Mouse (Mus musculus) limb, embryonic 13.5 days (tissue): ENCODE results near the gene Arpp21. TPM values are rescaled to one million over a fixed set of nuclear protein-coding genes. Genes with fewer than 3 reads are reported as not detected.

Source experiments
- ATAC-seq: fragments of 200-750 bp; cut with Nextera tagmentation; 2 replicates; pipeline ENCODE4 v1.8.0; 2017; ENCODE audit warnings: low read depth, moderate number of reproducible peaks, moderate TSS enrichment; ENCODE audit not compliant: low FRiP score
- H3K27ac ChIP-seq: fragments of 300-500 bp; sonication (generic); 2 replicates; pipeline ENCODE4 v1.5.1; 2015; ENCODE audit warnings: inconsistent platforms, mild to moderate bottlenecking, moderate library complexity
- H3K27me3 ChIP-seq: fragments of 300-500 bp; sonication (generic); 2 replicates; pipeline ENCODE4 v1.6.1; 2015; ENCODE audit warnings: mild to moderate bottlenecking, inconsistent platforms
- H3K36me3 ChIP-seq: fragments of 300-500 bp; sonication (generic); 2 replicates; pipeline ENCODE4 v1.6.1; 2015; ENCODE audit warnings: inconsistent platforms, mild to moderate bottlenecking, moderate library complexity
- H3K4me1 ChIP-seq: fragments of 300-500 bp; sonication (generic); 2 replicates; pipeline ENCODE4 v1.6.1; 2015; ENCODE audit warnings: inconsistent platforms
- H3K4me2 ChIP-seq: fragments of 300-500 bp; sonication (generic); replicated peaks from 2 replicates; pipeline ENCODE4 v1.6.1; 2015; ENCODE audit warnings: inconsistent platforms, mild to moderate bottlenecking, moderate library complexity
- H3K4me3 ChIP-seq: fragments of 300-500 bp; sonication (generic); 2 replicates; pipeline ENCODE4 v1.5.1; 2015; ENCODE audit warnings: moderate library complexity, mild to moderate bottlenecking, inconsistent platforms
- H3K9ac ChIP-seq: fragments of 300-500 bp; sonication (generic); 2 replicates; pipeline ENCODE4 v1.6.1; 2015; ENCODE audit warnings: mild to moderate bottlenecking, inconsistent platforms
- H3K9me3 ChIP-seq: fragments of 300-500 bp; sonication (generic); 2 replicates; pipeline ENCODE4 v1.6.1; 2016; ENCODE audit warnings: inconsistent platforms
- WGBS: fragments of 180-500 bp; shearing (Covaris S2); methylation state at CpG from one replicate; pipeline ENCODE4 v1.1.7; 2015; 5-methylcytosine and 5-hydroxymethylcytosine counted together
- polyA plus RNA-seq: library from polyadenylated mRNA; unstranded; fragments of >200 nt; fragmentation: Nextera tagmentation; extraction: Ambion mirVana; gene quantifications from 2 replicates; pipeline ENCODE4 v1.2.1, GENCODE M21; 2015

Gene Arpp21
- polyA plus RNA-seq, 1 experiment from 2014 or later = 18.9 TPM

DNA sequence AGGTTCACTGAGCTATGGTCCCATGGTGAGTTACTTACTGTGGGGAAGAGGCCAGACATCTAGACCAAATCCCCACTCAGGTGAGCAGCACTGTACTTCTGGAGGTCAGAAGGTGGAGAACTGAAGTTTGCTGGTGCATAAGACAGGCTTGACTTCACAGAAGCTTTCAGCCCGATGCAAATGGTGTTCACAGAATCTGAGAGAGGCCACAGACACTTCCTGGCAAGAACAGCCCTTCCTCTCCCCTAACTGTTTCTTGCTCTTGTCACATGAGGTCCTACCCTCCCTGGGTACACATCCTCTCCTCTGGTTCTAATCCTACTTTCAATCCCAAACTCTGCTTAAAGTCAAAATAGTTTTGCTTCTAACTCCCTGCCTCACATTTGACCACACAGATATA, 9.2 kb downstream of the Arpp21 start:
- H3K36me3 ChIP-seq = no peaks in the 10 kb centered on the region
- H3K9me3 ChIP-seq = no peaks in the 10 kb centered on the region
- H3K27ac ChIP-seq = no peak overlapping the region
- no peak overlapping the region for H3K4me3 ChIP-seq
- ATAC-seq = no peak
- H3K4me2 ChIP-seq = no peak overlapping the region
- 50% methylated on average over 1 of the region's 1 CpGs for WGBS
- H3K4me1 ChIP-seq = no peaks in the 10 kb centered on the region
- no peak overlapping the region for H3K9ac ChIP-seq
- H3K27me3 ChIP-seq = peaks cover 8% of the 10 kb centered on the region

DNA sequence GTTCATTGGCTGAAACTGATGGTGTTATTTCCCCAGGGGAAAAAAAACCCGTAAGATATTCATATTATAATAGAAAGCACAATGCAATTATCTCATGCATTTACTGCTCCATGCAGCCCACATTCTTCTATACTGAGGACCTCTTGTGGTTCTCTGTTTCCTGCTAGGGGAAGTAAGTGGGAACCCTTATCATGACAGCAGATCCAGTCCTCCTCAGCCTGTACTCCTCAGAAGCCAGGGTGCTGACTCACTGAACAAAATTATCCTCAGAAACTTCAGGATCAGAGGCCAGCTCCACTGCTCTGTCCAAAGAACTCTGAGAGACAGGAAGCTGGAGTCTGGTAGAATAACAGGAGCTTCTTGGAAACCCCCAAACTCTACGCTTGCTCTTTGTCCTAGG, 10.7 kb downstream of the Arpp21 start:
- Histone ChIP-seq H3K27me3 (no peaks in the 10 kb centered on the region), H3K9ac (no peak overlapping the region), H3K4me2 (no peak overlapping the region), H3K9me3 (no peaks in the 10 kb centered on the region), H3K27ac (no peak overlapping the region), H3K4me1 (no peaks in the 10 kb centered on the region), H3K4me3 (no peak overlapping the region), H3K36me3 (no peaks in the 10 kb centered on the region)
- ATAC-seq = no peak
- 75% methylated on average over 2 of the region's 2 CpGs for WGBS

DNA sequence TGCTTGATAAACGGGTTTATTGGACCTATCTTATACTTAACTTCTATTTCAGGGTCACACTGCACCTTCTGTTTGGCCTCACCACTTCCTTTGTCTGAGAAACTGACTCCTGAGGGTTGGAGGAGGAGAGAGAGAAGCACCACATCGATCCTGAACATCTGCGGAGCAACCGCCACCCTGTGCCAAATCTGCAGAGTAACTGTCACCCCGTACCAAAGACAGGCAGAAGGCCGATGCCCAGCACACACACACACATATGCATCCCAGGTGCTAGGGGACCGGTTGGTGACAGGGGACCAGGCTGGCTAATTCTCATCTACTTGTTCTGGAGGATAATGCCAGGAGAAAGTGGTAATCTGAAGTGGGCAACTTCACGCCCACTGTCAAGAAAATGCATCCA, 16.4 kb downstream of the Arpp21 start:
- Histone ChIP-seq H3K4me1 (peaks cover 11% of the 10 kb centered on the region), H3K4me2 (no peak overlapping the region), H3K27me3 (no peaks in the 10 kb centered on the region), H3K9ac (no peak overlapping the region), H3K27ac (no peak overlapping the region), H3K9me3 (no peaks in the 10 kb centered on the region), H3K4me3 (no peak overlapping the region), H3K36me3 (no peaks in the 10 kb centered on the region)
- 88% methylated on average over 8 of the region's 8 CpGs for WGBS
- no peak for ATAC-seq

DNA sequence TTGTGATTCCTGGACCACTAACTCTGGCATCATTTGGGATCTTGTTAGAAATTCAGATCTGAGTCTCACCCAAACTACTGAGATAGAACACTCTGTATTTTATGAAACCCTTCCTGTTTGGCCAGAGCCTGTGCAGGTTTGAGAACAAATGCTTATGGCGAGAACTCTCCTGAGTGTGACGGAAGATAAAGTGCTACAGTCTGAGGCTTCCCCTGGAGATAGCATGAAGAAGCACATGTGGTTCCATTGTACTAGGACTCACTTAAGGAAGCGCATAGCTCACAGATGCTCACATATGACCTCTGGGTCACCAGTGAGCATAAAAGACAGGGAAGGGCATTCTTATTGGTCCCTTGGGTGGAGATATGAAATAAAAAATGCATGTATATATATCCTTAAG, 17.5 kb downstream of the Arpp21 start:
- Histone ChIP-seq H3K9ac (no peak overlapping the region), H3K36me3 (no peaks in the 10 kb centered on the region), H3K9me3 (no peaks in the 10 kb centered on the region), H3K4me3 (no peak overlapping the region), H3K27ac (no peak overlapping the region), H3K4me2 (no peak overlapping the region), H3K4me1 (peaks cover 11% of the 10 kb centered on the region), H3K27me3 (no peaks in the 10 kb centered on the region)
- no peak for ATAC-seq
- 78% methylated on average over 3 of the region's 3 CpGs for WGBS

DNA sequence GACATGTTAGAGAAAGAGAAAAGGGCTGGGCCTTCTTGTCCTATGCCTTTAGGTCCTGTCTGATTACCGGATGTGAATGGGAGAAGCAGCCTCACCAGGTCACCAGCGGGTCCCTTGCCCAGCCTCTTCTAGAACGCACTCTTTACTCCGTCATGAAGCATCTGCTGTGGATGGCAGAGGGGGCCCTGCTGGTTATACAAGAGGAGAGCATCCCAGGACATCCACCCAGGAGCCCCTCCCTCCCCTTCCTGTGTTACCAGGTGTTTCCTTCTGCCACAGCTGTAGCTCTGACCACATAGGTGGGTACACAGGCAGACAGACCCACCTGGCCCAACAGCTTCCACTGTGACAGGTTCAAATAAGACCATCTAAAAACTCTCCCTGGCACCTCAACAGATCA, 18.6 kb downstream of the Arpp21 start:
- Histone ChIP-seq H3K4me2 (no peak overlapping the region), H3K4me1 (peaks cover 11% of the 10 kb centered on the region), H3K9me3 (no peaks in the 10 kb centered on the region), H3K36me3 (no peaks in the 10 kb centered on the region), H3K4me3 (no peak overlapping the region), H3K9ac (no peak overlapping the region), H3K27ac (no peak overlapping the region), H3K27me3 (no peaks in the 10 kb centered on the region)
- 68% methylated on average over 4 of the region's 4 CpGs for WGBS
- no peak for ATAC-seq

DNA sequence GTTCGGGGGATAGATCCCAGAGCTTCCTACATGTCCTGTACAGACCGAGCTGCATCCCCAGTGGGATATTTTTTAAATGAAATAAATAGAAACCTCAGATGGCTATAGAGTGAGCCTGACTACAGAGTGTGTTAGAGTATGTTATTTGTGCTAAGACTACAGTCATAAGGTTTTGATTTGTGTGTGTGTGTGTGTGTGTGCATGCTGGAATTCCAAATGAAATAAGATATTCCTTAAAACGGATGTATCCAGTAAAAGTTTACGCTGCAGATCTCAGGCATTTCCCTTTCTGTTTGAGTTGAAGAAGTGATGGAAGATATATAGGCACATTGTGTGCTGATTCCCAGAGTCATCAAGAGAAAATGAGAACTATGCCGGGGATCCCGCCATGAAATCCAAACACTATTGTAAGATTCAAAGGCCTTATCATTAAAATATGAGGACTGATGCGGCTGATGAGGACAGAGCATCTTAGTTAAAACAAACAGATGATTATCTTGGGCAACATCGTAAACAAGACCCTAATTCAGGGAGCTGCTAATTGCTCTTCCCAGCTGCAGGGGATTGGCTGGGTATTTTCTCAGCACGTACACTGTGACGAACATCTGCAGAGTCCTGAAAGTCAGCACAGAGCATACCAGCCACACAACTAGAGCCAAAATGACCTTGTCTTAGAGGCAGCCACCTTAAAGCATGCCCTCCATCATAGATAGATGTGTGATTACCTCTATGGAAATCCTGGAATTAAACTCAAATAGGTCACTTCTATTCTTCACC, 20.5 kb downstream of the Arpp21 start:
- H3K36me3 ChIP-seq = no peaks in the 10 kb centered on the region
- 24% methylated on average over 10 of the region's 10 CpGs for WGBS
- peaks cover 11% of the 10 kb centered on the region for H3K4me1 ChIP-seq
- no peak overlapping the region for H3K4me3 ChIP-seq
- H3K27me3 ChIP-seq = no peaks in the 10 kb centered on the region
- peak; percentile 73 for ATAC-seq
- H3K9me3 ChIP-seq = no peaks in the 10 kb centered on the region
- H3K4me2 ChIP-seq = no peak overlapping the region
- H3K27ac ChIP-seq = no peak overlapping the region
- H3K9ac ChIP-seq = no peak overlapping the region

DNA sequence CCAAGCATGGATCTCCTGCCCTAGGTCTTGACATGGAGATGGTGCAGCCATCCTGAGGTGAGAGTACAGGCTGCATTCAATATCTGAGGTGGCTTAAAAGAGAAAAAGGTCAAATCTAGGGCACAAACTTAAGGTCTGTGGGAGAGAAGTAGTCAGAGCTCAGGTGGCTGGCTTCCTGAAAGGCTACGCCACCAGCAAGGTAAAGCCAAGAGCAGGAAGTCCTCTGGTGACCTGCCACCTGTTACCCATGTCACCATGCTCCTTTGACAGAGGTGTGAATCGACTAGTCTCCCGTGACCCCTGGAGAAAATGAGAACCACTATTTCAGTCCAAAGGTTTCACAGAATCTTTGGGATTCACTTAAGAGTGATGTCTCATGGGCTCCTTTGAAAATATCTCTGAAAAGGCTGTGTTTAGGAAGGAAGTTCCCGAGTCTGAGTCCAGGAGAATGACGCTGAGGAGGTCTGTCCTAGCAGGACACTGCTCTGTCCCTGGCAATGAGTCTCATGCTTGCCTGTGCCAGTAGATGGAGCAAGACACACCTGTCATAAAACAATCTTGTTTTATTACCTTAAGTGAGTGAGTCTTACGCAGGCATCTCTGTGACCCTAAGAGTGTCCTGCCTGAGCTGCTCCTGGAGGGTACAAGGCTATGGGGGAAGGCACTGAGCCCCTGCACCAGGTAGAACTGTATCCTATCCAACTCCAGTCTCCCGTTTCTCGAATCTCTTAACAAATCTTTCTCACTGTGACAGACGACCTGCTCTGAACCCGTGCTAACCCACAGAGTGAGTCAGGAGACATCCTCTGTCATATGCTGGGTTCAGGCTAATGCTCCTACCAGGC, 22.1 kb downstream of the Arpp21 start:
- Histone ChIP-seq H3K4me1 (peaks cover 11% of the 10 kb centered on the region), H3K27ac (no peak overlapping the region), H3K36me3 (no peaks in the 10 kb centered on the region), H3K4me2 (no peak overlapping the region), H3K9ac (no peak overlapping the region), H3K9me3 (no peaks in the 10 kb centered on the region), H3K4me3 (no peak overlapping the region), H3K27me3 (no peaks in the 10 kb centered on the region)
- no peak for ATAC-seq
- WGBS = 38% methylated on average over 10 of the region's 10 CpGs

DNA sequence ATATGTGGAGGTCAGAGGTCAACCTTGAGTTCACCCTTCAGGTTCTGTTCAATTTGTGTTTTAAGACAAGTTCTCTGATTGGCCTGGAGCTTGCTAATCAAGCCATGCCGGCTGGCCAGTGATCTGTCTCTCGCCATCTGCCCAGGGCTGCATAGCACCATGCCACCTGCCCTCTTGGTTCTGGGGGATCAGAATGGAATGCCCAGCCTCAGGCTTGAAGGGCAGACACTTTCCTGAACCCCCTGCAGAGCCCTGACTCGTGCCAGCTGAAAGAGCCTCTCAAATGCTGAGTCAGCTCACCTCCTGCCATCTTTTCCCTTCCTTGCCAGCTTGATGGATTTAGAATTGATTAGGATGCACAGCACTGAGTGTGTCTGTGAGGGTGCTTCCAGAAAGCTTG, 25.9 kb downstream of the Arpp21 start:
- Histone ChIP-seq H3K36me3 (no peaks in the 10 kb centered on the region), H3K27me3 (no peaks in the 10 kb centered on the region), H3K4me1 (peaks cover 7% of the 10 kb centered on the region), H3K4me3 (no peak overlapping the region), H3K4me2 (no peak overlapping the region), H3K9ac (no peak overlapping the region), H3K9me3 (no peaks in the 10 kb centered on the region), H3K27ac (no peak overlapping the region)
- whole genome bisulfite sequencing = 63% methylated on average over 3 of the region's 3 CpGs
- ATAC-seq = no peak

DNA sequence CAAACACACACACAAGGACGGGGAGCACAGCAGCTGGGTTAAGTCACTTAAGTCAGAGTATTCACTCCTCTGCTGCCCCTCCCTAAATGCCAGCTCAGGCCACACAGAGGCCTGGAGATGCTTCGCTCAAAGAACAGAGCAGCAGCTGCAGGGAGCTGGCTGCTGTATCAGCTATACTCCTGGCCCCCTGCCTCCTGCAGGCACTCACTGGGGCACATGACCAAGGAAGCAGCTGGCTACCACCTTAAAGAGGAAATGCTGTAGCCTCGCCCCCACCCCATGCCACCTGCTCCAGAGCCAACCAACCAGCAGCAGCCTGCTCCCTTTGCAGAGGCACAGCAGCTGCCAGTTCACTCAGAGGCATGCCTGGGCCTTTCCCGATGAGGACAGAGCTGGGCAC, 28.0 kb downstream of the Arpp21 start:
- peak; percentile 93 for ATAC-seq
- Histone ChIP-seq H3K9ac (no peak overlapping the region), H3K27me3 (no peaks in the 10 kb centered on the region), H3K4me1 (peaks cover 5% of the 10 kb centered on the region; the same call in 1 of the 2 replicates), H3K9me3 (no peaks in the 10 kb centered on the region), H3K4me3 (no peak overlapping the region), H3K27ac (no peak overlapping the region), H3K4me2 (no peak overlapping the region), H3K36me3 (no peaks in the 10 kb centered on the region)
- WGBS = 20% methylated on average over 4 of the region's 4 CpGs

DNA sequence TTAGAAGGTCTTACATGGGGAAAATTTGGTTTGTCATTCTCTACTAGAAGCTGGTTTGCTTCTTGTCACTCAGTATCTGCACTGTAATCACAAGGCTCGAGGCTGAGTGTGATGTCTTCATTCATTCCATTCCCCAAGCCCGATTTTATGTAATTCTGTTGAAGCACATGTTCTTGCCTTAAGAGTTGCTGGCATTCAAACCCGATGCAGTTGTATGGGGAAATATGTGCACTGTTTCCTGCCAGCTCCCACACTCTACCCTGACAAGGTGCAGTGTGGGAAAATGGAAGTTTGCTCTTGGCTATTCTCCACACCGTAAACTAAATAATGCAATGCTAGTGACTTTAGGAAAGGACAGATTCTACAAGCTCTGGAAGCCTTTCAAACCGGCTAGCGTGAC, 37.4 kb downstream of the Arpp21 start:
- no peak overlapping the region for H3K9ac ChIP-seq
- no peaks in the 10 kb centered on the region for H3K36me3 ChIP-seq
- H3K4me2 ChIP-seq = no peak overlapping the region
- H3K9me3 ChIP-seq = no peaks in the 10 kb centered on the region
- no peak overlapping the region for H3K4me3 ChIP-seq
- H3K4me1 ChIP-seq = no peaks in the 10 kb centered on the region
- no peak overlapping the region for H3K27ac ChIP-seq
- no peak for ATAC-seq
- WGBS = 73% methylated on average over 6 of the region's 6 CpGs
- H3K27me3 ChIP-seq = no peaks in the 10 kb centered on the region

DNA sequence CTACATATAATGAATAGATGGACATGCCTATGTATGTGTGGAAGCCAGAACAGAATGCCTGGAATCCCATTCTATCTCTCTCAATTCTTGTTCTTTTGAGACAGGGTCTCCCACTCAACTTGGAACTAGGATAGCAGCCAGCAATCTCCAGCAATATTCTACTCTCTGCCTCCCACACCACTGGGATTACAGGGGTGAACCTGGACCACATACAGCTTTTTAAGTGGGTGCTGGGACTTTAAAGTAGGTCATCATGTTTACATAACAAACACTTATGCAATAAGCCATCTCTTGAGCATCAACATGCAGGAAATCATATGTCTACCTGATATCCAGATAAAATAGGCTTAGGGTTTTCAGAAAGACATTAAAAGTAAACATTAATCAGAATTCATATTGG, 41.7 kb downstream of the Arpp21 start:
- H3K4me1 ChIP-seq = no peaks in the 10 kb centered on the region
- H3K9ac ChIP-seq = no peak overlapping the region
- H3K9me3 ChIP-seq = no peaks in the 10 kb centered on the region
- no peaks in the 10 kb centered on the region for H3K27me3 ChIP-seq
- H3K4me3 ChIP-seq = no peak overlapping the region
- no peak overlapping the region for H3K4me2 ChIP-seq
- ATAC-seq = no peak
- no peak overlapping the region for H3K27ac ChIP-seq
- H3K36me3 ChIP-seq = no peaks in the 10 kb centered on the region

DNA sequence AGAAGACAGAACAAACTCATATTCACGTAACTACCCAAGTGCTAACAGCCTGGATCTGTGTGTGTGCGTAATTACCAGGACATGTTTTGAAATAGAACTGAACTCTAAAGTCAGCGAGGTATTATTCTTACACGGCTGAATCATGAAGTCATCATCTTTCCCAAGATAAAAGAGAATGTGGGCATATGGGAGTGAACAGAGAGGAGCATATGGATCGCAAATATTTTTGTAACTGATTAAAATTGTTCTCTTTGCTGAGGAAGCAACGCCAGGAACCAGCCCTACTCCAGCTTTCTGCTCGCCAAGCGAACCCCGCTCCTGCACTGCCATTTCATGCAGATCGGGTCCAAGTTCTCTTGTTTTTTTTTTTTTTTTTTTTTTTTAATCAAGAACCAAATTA, 46.3 kb downstream of the Arpp21 start:
- Histone ChIP-seq H3K27me3 (no peaks in the 10 kb centered on the region), H3K36me3 (no peaks in the 10 kb centered on the region), H3K4me2 (no peak overlapping the region), H3K9ac (no peak overlapping the region), H3K4me1 (peaks cover 13% of the 10 kb centered on the region), H3K27ac (no peak overlapping the region), H3K4me3 (no peak overlapping the region), H3K9me3 (no peaks in the 10 kb centered on the region)
- 76% methylated on average over 10 of the region's 10 CpGs for WGBS
- no peak for ATAC-seq
